Mouse (Mus musculus): ENCODE measurements at regions not wholly inside any gene's neighbourhood (a gene's known extent, or its start where the extent isn't known, plus 50 kb on each side); places are given as distances from the start of the nearest gene placed in this dataset.
"Not testable (repeated sequence)": the region's sequence is repeated elsewhere in the genome, so short reads cannot be mapped to it uniquely, and the experiment has no call there.

GRCm38 (mm10) chr12:32122915-32123314 lies 61.8 kb upstream of the Prkar2b start:
- DNase-seq (ENCODE audit: low spot score), result peak; percentile 36

- DNase-seq (ENCODE audit: low spot score), result not testable (repeated sequence)
These were observed 60.9 kb upstream of the Prkar2b start for GRCm38 (mm10) chr12:32122007-32122406.

- DNase-seq (ENCODE audit: low spot score), result no peak
These were observed 51.6 kb upstream of the Prkar2b start for GRCm38 (mm10) chr12:32112691-32113090.

GRCm38 (mm10) chr12:32111508-32112119 lies 50.5 kb upstream of the Prkar2b start:
- DNase-seq (ENCODE audit: low spot score), result no peak

- no peak for DNase-seq (ENCODE audit: low spot score)
These were observed 49.8 kb upstream of the Prkar2b start for GRCm38 (mm10) chr12:32110903-32111302.

Data from ovary, postnatal 36 days (tissue).